Mouse (Mus musculus) lung, adult 2 months (tissue): ENCODE data around the gene Gsto2. TPM values are rescaled to one million over a fixed set of nuclear protein-coding genes. Genes with fewer than 3 reads are reported as not detected.

Experiments
- DNase-seq: peaks from one replicate; pipeline ENCODE4 v3.0.0; 2022
- H3K4me1 ChIP-seq: fragments of 200-500 bp; 2 replicates; pipeline ENCODE4 v1.6.1; 2011; ENCODE audit warnings: low read length; ENCODE audit not compliant: control insufficient read depth, insufficient read depth
- H3K4me3 ChIP-seq: fragments of 200-500 bp; replicated peaks from 2 replicates; pipeline ENCODE3; 2011; ENCODE audit warnings: low read depth, mild to moderate bottlenecking, control low read depth, low read length; ENCODE audit errors: extremely low read depth
- CTCF ChIP-seq: fragments of 200-500 bp; IDR thresholded peaks from 2 replicates; pipeline ENCODE4 v1.5.1; 2011; ENCODE audit warnings: mild to moderate bottlenecking, low read length, control low read depth; ENCODE audit not compliant: insufficient read depth
- POLR2A ChIP-seq: fragments of 200-500 bp; IDR thresholded peaks from 2 replicates; pipeline ENCODE4 v1.6.1; 2011; ENCODE audit warnings: low read depth, mild to moderate bottlenecking, control low read depth, low read length, borderline replicate concordance; ENCODE audit errors: extremely low read depth
- WGBS: fragments of 180-500 bp; shearing (Covaris S2); methylation state at CpG from one replicate; pipeline ENCODE4 v1.1.7; 2018; 5-methylcytosine and 5-hydroxymethylcytosine counted together
- polyA plus RNA-seq: library from polyadenylated mRNA; depleted of rRNA; stranded (reverse); fragments of >200 nt; gene quantifications from 2 replicates; pipeline ENCODE4 v1.2.3, GENCODE M21; 2012

Gene Gsto2
- polyA plus RNA-seq, 1 experiment = 1.5 TPM

- 83% methylated on average over 4 of the region's 4 CpGs for WGBS
- Histone ChIP-seq H3K4me3 (no peak overlapping the region), H3K4me1 (peaks cover 15% of the 10 kb centered on the region)
- DNase-seq = no peak
- TF ChIP-seq CTCF (no peak), POLR2A (no peak)
Observed at GRCm38 (mm10) chr19:47903679-47904078, 38.3 kb downstream of the Gsto2 start.

- DNase-seq = no peak
- H3K4me3 ChIP-seq = no peak overlapping the region
- H3K4me1 ChIP-seq = peaks cover 22% of the 10 kb centered on the region
- TF ChIP-seq POLR2A (no peak), CTCF (no peak)
- 74% methylated on average over 4 of the region's 4 CpGs for WGBS
Observed at GRCm38 (mm10) chr19:47905081-47905480, 39.7 kb downstream of the Gsto2 start.

DNA sequence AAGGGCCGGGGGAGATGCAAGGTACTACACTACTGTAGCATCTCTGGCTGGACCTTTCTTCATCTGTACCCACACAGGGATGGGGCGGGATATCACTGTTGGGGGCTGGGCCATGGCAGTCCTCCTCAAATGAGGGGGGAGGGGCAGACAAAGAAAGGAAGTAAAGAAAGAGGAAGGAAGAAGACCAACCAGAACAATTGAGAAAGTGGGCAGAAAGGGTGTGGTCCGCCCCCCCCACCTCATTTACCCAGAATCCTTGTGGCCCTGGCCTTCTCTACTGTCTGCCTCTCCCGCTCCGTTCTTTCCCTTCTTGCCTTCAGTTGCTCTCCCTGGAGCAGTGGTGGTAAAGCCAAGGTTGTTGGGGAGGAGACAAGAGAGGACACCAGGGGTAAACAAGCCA lies 40.3 kb downstream of the Gsto2 start:
- TF ChIP-seq POLR2A = no peak
- no peak for TF ChIP-seq CTCF
- Histone ChIP-seq H3K4me3 (no peak overlapping the region), H3K4me1 (peaks cover 24% of the 10 kb centered on the region)
- no peak for DNase-seq
- 78% methylated on average over 5 of the region's 5 CpGs for WGBS

DNA sequence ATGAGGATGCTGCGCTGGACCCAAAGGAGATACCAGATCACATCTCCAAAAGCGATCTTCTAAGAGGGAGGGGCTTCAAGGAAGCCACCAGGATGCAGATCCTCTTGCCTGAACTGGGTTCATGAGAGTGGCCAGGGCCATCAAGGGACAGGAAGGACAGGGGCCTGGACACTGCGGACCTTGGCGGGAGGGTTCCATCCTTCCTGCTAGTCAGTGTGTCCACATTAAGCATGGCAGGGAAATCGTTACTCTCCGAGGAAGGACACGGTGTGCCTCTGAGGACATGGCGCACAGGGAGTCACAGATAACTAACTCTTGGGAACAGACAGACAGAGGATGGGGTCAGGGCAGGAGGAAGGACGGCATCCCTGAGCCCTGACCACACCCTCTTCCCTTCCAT lies 42.3 kb downstream of the Gsto2 start:
- H3K4me3 ChIP-seq = no peak overlapping the region
- no peak for TF ChIP-seq POLR2A
- TF ChIP-seq CTCF = no peak
- H3K4me1 ChIP-seq = peaks cover 20% of the 10 kb centered on the region
- DNase-seq = no peak
- 67% methylated on average over 9 of the region's 9 CpGs for WGBS

DNA sequence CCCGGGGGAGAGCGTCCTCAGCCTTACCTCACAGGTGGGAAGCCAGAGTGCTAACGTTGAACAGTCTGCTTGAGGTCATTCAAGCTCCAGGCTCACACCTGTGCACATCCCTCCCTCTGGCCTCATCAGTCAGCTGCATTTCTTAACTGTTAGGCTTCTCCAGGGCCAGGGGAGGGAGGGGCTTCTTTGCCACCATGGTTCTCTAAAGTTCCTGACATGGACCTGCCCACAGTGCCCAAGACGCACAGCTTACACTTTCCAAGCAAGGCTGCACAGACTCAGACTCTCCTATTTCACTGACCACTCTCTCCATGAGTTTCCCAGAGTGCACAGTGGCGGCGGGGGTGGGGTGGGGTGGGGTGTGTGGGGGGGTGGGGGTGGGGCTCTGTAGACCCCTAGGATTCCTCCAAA lies 43.6 kb downstream of the Gsto2 start:
- no peak for TF ChIP-seq POLR2A
- no peak for TF ChIP-seq CTCF
- DNase-seq = no peak
- WGBS = 45% methylated on average over 6 of the region's 6 CpGs
- Histone ChIP-seq H3K4me3 (no peak overlapping the region), H3K4me1 (peaks cover 15% of the 10 kb centered on the region)

GRCm38 (mm10) chr19:47909387-47910116 lies 44.2 kb downstream of the Gsto2 start:
- peak overlapping the region; percentile 6 for H3K4me3 ChIP-seq
- DNase-seq = peak; percentile 40
- WGBS = 8% methylated on average over 10 of the region's 10 CpGs
- TF ChIP-seq POLR2A (no peak), CTCF (no peak)
- H3K4me1 ChIP-seq = peaks cover 15% of the 10 kb centered on the region

DNA sequence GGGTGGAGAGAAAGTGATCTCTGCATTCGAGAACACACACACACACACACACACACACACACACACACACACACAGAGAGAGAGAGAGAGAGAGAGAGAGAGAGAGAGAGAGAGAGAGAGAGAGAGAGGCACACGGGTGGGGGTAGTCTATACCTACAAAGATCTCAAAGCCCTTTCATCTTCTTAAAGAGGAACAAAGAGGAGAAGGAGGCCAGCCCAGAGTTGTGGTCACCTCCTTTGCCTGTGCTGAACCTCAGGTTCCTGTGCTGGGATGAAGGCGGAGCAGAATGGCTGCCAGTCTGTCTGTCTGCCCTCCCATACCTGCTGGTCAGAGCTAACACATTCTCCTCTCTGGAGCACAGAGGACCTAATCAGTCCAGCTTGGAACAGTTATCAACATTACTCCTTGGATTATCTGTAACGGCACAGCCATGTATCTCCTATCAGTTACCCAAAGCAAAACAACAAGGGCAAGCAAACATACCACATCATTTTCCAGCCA lies 44.8 kb downstream of the Gsto2 start:
- Histone ChIP-seq H3K4me1 (peaks cover 15% of the 10 kb centered on the region), H3K4me3 (no peak overlapping the region)
- 42% methylated on average over 4 of the region's 4 CpGs for WGBS
- TF ChIP-seq POLR2A = no peak
- TF ChIP-seq CTCF = no peak
- DNase-seq = no peak

DNA sequence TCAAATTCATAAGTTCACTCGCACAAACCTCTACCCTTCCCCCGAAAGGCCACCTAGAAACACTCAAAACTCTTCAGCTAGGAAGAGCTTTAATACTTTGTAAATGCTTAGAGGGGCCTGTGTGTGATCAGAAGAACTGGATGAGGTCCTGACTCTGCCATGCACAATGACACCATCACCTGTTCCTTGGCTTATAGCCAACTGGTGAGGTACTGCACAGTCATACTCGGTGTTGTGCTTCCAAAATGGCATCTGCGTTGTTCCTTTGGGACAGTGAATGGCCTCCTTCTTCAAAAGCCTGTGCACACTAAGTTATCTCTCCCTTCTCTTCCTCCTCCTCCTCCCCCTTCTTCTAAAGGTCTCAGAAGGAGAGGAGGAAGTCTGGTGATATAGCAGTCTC lies 45.4 kb downstream of the Gsto2 start:
- 70% methylated on average over 4 of the region's 4 CpGs for WGBS
- DNase-seq = no peak
- TF ChIP-seq CTCF = no peak
- TF ChIP-seq POLR2A = no peak
- Histone ChIP-seq H3K4me1 (peaks cover 13% of the 10 kb centered on the region), H3K4me3 (no peak overlapping the region)

- no peak overlapping the region for H3K4me3 ChIP-seq
- H3K4me1 ChIP-seq = peaks cover 19% of the 10 kb centered on the region
- DNase-seq = no peak
- TF ChIP-seq POLR2A (no peak), CTCF (no peak)
- WGBS = 91% methylated on average over 7 of the region's 7 CpGs
Observed at GRCm38 (mm10) chr19:47913344-47913743, 48.0 kb downstream of the Gsto2 start.

DNA sequence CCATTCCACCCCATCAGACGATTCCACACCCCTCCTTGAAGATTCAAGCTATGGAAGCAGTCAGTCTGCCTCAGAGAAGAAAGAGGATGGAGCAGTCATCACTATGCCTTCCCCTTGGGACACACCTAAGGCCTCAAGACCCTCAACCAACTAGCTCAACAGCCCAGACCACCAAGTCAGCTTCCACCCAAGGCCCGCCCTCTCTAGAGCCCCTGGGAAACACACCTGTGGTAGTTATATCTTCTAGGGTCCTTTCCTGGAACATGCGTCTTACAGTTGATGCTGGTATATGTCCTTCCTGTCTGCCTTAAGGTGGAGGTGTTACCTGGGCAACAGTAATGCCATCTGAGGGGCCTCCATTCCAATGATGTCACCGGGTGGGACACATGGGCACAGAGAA lies 48.9 kb downstream of the Gsto2 start:
- H3K4me3 ChIP-seq = no peak overlapping the region
- TF ChIP-seq POLR2A (no peak), CTCF (no peak)
- peaks cover 17% of the 10 kb centered on the region for H3K4me1 ChIP-seq
- DNase-seq = no peak
- WGBS = 90% methylated on average over 4 of the region's 4 CpGs
